In the genomic region with DNA sequence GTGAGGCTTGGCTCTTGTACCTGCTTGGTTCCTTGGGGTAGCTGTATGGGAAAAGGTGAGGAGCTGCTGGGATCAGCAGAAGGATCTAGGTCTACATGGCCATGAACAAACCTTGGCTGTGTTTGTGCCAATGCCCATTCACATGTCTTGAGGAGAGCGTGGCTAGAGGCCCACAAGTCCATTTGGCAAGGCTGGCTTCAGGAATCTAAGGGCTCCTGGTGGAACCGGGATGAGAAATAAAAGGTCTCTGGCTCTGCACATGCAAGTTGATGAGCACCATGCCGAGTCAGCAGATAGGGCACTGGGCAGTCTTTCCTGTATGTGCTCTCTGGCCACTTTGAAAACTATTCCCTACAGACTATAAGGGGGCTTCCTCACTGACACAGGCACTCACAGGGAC, we compare ENCODE assay signal across 28 mouse cellular contexts.
DNase-seq lines count a peak whose midpoint lies in the region; ATAC-seq lines count a peak whose summit lies in the region.
"Had no signal": no experiment of that assay in that cellular context is flagged by ENCODE, and none has a peak within 500 bp of the region (broad histone marks: within the 10 kb centered on the region; RNA-seq: fewer than 3 reads in every experiment).

No protein-coding gene starts in this region.

- peaks cover 23% of the 10 kb centered on the region; the same call in 1 of the 2 replicates for H3K27me3 ChIP-seq in heart, embryonic 10.5 days (ENCODE audit: insufficient read depth, poor library complexity, severe bottlenecking)
- no peaks in the 10 kb centered on the region for H3K27me3 ChIP-seq in forebrain, embryonic 12.5 days
- H3K27me3 ChIP-seq: embryonic facial prominence, embryonic 13.5 days; forebrain, embryonic 13.5 days; heart, embryonic 15.5 days had no signal

- peak; percentile 56 for DNase-seq in cerebellum, adult 11-12 months
- DNase-seq in cerebellum, adult 11 months, result no peak
- DNase-seq in heart, adult 11 months, result peak; percentile 27
- DNase-seq in heart, embryonic 10.5 days (ENCODE audit: low spot score), result no peak
- peak; percentile 33 to 55 for DNase-seq in cerebellum, postnatal 10 days
- no peak for DNase-seq in layer of hippocampus, postnatal 25 days (ENCODE audit: extremely low spot score in 1 of 2, low spot score in 1 of 2)
- DNase-seq: adrenal gland, adult 8-10 months; adrenal gland, postnatal 25 days; embryo, embryonic 11 days; gastrocnemius, postnatal 10 days; gastrocnemius, postnatal 36 days; heart, postnatal 10 days; heart, postnatal 36 days; kidney, adult 18-20 months had no signal

- H3K36me3 ChIP-seq in heart, embryonic 10.5 days, result no peaks in the 10 kb centered on the region
- H3K36me3 ChIP-seq in forebrain, embryonic 12.5 days (replicated peaks), result no peaks in the 10 kb centered on the region
- H3K36me3 ChIP-seq: embryonic facial prominence, embryonic 10.5 days; embryonic facial prominence, embryonic 13.5 days; heart, embryonic 12.5 days; heart, embryonic 15.5 days; hindbrain, embryonic 10.5 days had no signal

- H3K4me2 ChIP-seq in forebrain, embryonic 12.5 days, result no peak overlapping the region
- H3K4me2 ChIP-seq: embryonic facial prominence, embryonic 13.5 days; forebrain, embryonic 13.5 days; heart, embryonic 12.5 days; heart, embryonic 15.5 days; hindbrain, embryonic 14.5 days had no signal

- peaks cover 5% of the 10 kb centered on the region for H3K4me1 ChIP-seq in heart, embryonic 10.5 days
- peaks cover 24% of the 10 kb centered on the region for H3K4me1 ChIP-seq in forebrain, embryonic 12.5 days
- H3K4me1 ChIP-seq: heart, embryonic 15.5 days had no signal

- ATAC-seq in forebrain, embryonic 12.5 days (ENCODE audit: low FRiP score), result no peak
- ATAC-seq: activated CD4-positive, CD25-positive, alpha-beta regulatory T cell, adult 4 months; forebrain, embryonic 13.5 days; forebrain, embryonic 16.5 days; hindbrain, postnatal 0 days; inflammation-experienced regulatory T-cells, adult 6 months; intestine, embryonic 16.5 days had no signal

- no peak overlapping the region for H3K27ac ChIP-seq in heart, embryonic 10.5 days
- H3K27ac ChIP-seq in forebrain, embryonic 12.5 days, result no peak overlapping the region
- H3K27ac ChIP-seq: embryonic facial prominence, embryonic 10.5 days; embryonic facial prominence, embryonic 13.5 days; forebrain, embryonic 13.5 days; heart, embryonic 15.5 days; hindbrain, embryonic 10.5 days; hindbrain, embryonic 14.5 days; hindbrain, postnatal 0 days had no signal

- H3K9me3 ChIP-seq in heart, embryonic 10.5 days, result no peaks in the 10 kb centered on the region
- H3K9me3 ChIP-seq in forebrain, embryonic 12.5 days, result no peaks in the 10 kb centered on the region
- H3K9me3 ChIP-seq: heart, embryonic 15.5 days had no signal

- H3K4me3 ChIP-seq in heart, embryonic 10.5 days, result no peak overlapping the region
- no peak overlapping the region for H3K4me3 ChIP-seq in forebrain, embryonic 12.5 days (replicated peaks)
- H3K4me3 ChIP-seq: embryonic facial prominence, embryonic 10.5 days; embryonic facial prominence, embryonic 13.5 days; erythroblast, embryonic 14.5 days; forebrain, embryonic 13.5 days; heart, embryonic 12.5 days; heart, embryonic 15.5 days; hindbrain, embryonic 10.5 days had no signal

- no peak overlapping the region for H3K9ac ChIP-seq in forebrain, embryonic 12.5 days
- H3K9ac ChIP-seq: embryonic facial prominence, embryonic 13.5 days; forebrain, embryonic 13.5 days; heart, embryonic 12.5 days; heart, embryonic 15.5 days; hindbrain, embryonic 14.5 days had no signal

- WGBS in heart, embryonic 10.5 days, result 77% methylated on average over 3 of the region's 3 CpGs
- 89% methylated on average over 3 of the region's 3 CpGs for WGBS in forebrain, embryonic 12.5 days

Comparison
In these comparisons a context has a peak if more than half of its experiments do, and no peak if none do; other contexts are left out.
1. DNase-seq: peak in cerebellum, adult 11-12 months (single experiment), heart, adult 11 months (single experiment) and cerebellum, postnatal 10 days (2 of 2); none in cerebellum, adult 11 months (single experiment), heart, embryonic 10.5 days (single experiment) and layer of hippocampus, postnatal 25 days (0 of 2).